In the genomic region with DNA sequence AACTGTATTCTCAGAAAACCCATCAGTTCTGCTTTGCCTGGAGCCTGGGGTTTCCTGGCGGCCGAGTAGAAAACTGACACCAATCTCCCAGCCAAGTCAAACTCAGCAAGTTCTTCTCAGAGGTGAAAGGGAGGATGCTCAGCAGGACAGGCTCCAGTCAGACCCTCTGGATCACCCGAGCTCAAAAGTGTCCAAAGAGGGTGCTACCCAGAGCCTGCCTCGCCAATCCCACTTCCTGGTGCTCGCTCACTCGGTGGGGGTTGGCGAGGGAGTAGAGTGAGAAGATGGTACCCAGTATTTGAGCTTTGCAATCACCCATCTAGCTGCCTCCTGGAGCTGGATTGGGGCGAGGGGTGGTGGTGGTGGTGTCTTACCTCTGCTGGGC, we compare ENCODE assay signal across 10 mouse cellular contexts. TPM values are rescaled to one million over a fixed set of nuclear protein-coding genes. Genes with fewer than 3 reads are reported as not detected.
DNase-seq lines count a peak whose midpoint lies in the region; ATAC-seq lines count a peak whose summit lies in the region.
"Had no signal": no experiment of that assay in that cellular context is flagged by ENCODE, and none has a peak within 500 bp of the region (broad histone marks: within the 10 kb centered on the region; RNA-seq: fewer than 3 reads in every experiment).

No protein-coding gene starts in this region.

- H3K4me3 ChIP-seq in lung, embryonic 15.5 days, result peak overlapping the region; percentile 41; the same call in 1 of the 2 replicates
- no peak overlapping the region for H3K4me3 ChIP-seq in intestine, embryonic 15.5 days (replicated peaks)
- H3K4me3 ChIP-seq in neural tube, embryonic 15.5 days (replicated peaks), result no peak overlapping the region

- no peak for ATAC-seq in lung, embryonic 15.5 days (ENCODE audit: borderline replicate concordance, extremely low read depth, low FRiP score, low TSS enrichment)
- ATAC-seq in intestine, embryonic 15.5 days, result no peak
- no peak for ATAC-seq in neural tube, embryonic 15.5 days (ENCODE audit: low FRiP score)

- intact Hi-C loops in heart, postnatal 25 days (cut with DNase I), result no loop called here

- no peaks in the 10 kb centered on the region for H3K36me3 ChIP-seq in lung, embryonic 15.5 days
- H3K36me3 ChIP-seq in intestine, embryonic 15.5 days, result no peaks in the 10 kb centered on the region
- H3K36me3 ChIP-seq in neural tube, embryonic 15.5 days, result no peaks in the 10 kb centered on the region

- H3K4me1 ChIP-seq in lung, embryonic 15.5 days, result peaks cover 14% of the 10 kb centered on the region
- H3K4me1 ChIP-seq in intestine, embryonic 15.5 days (replicated peaks), result peaks cover 13% of the 10 kb centered on the region
- peaks cover 3% of the 10 kb centered on the region; the same call in 1 of the 2 replicates for H3K4me1 ChIP-seq in neural tube, embryonic 15.5 days

- H3K9me3 ChIP-seq in lung, embryonic 15.5 days, result no peaks in the 10 kb centered on the region
- no peaks in the 10 kb centered on the region for H3K9me3 ChIP-seq in intestine, embryonic 15.5 days
- H3K9me3 ChIP-seq in neural tube, embryonic 15.5 days (replicated peaks), result no peaks in the 10 kb centered on the region

- 38% methylated on average over 8 of the region's 8 CpGs for WGBS in lung, embryonic 15.5 days
- 44% methylated on average over 8 of the region's 8 CpGs for WGBS in intestine, embryonic 15.5 days
- 48% methylated on average over 8 of the region's 8 CpGs for WGBS in neural tube, embryonic 15.5 days

- no peak overlapping the region for H3K27ac ChIP-seq in lung, embryonic 15.5 days
- no peak overlapping the region for H3K27ac ChIP-seq in intestine, embryonic 15.5 days
- H3K27ac ChIP-seq in neural tube, embryonic 15.5 days (replicated peaks), result no peak overlapping the region

- DNase-seq in heart, adult 11 months, result peak; percentile 92
- no peak for DNase-seq in heart, postnatal 25 days (ENCODE audit: low spot score)
- DNase-seq in lung, postnatal 4 days, result no peak
- no peak for DNase-seq in right cerebral cortex, adult 2 months (ENCODE audit: low spot score in 2 of 2)
- no peak for DNase-seq in frontal cortex, postnatal 36 days (ENCODE audit: low spot score in 2 of 2)
- DNase-seq: embryo, embryonic 11 days had no signal

- peak overlapping the region; percentile 58 for H3K4me2 ChIP-seq in lung, embryonic 15.5 days
- 0 out of 2 replicates have a peak overlapping the region, but pooled peaks have one; percentile 4 for H3K4me2 ChIP-seq in intestine, embryonic 15.5 days (replicated peaks)
- H3K4me2 ChIP-seq in neural tube, embryonic 15.5 days, result peak overlapping the region; percentile 45; the same call in 1 of the 2 replicates

- H3K9ac ChIP-seq in lung, embryonic 15.5 days, result no peak overlapping the region; the same call in 1 of the 2 replicates
- no peak overlapping the region for H3K9ac ChIP-seq in intestine, embryonic 15.5 days
- H3K9ac ChIP-seq in neural tube, embryonic 15.5 days (replicated peaks), result no peak overlapping the region

- H3K27me3 ChIP-seq in lung, embryonic 15.5 days, result peaks cover 28% of the 10 kb centered on the region
- peaks cover 24% of the 10 kb centered on the region for H3K27me3 ChIP-seq in intestine, embryonic 15.5 days (replicated peaks)
- peaks cover 59% of the 10 kb centered on the region for H3K27me3 ChIP-seq in neural tube, embryonic 15.5 days (replicated peaks)

RNA-seq across cellular contexts. Expression of gene Fxyd5, which starts 1.3 kb away (rescaled TPM):
- total RNA-seq in heart, postnatal 25 days (2021), result 10 to 100 TPM; 26.1 to 31.0 TPM
- 50.1 TPM in 2 replicates for polyA plus RNA-seq in lung, embryonic 15.5 days (2015; fragmentation: Nextera tagmentation; extraction: Ambion mirVana)
- polyA plus RNA-seq in intestine, embryonic 15.5 days (2015; fragmentation: Nextera tagmentation; extraction: Ambion mirVana), result 21.7 and 29.8 TPM in 2 replicates
- polyA plus RNA-seq in neural tube, embryonic 15.5 days (2015; fragmentation: Nextera tagmentation; extraction: Ambion mirVana), result 22.2 and 27.8 TPM in 2 replicates

RNA-seq across cellular contexts. Expression of gene Fxyd7, which starts 10.3 kb away (rescaled TPM):
- total RNA-seq in heart, postnatal 25 days (2021), result 1 to 10 TPM in 1 of 2 experiments, under 1 TPM in 1; 0.70 to 1.3 TPM
- polyA plus RNA-seq in lung, embryonic 15.5 days (2015; fragmentation: Nextera tagmentation; extraction: Ambion mirVana), result 5.2 and 5.3 TPM in 2 replicates
- 20.3 and 20.7 TPM in 2 replicates for polyA plus RNA-seq in intestine, embryonic 15.5 days (2015; fragmentation: Nextera tagmentation; extraction: Ambion mirVana)
- polyA plus RNA-seq in neural tube, embryonic 15.5 days (2015; fragmentation: Nextera tagmentation; extraction: Ambion mirVana), result 357 and 417 TPM in 2 replicates

RNA-seq across cellular contexts. Expression of gene Fxyd1, which starts 16.0 kb away (rescaled TPM):
- 100 to 1,000 TPM; 861 to 862 TPM for total RNA-seq in heart, postnatal 25 days (2021)
- polyA plus RNA-seq in lung, embryonic 15.5 days (2015; fragmentation: Nextera tagmentation; extraction: Ambion mirVana), result 82.5 and 86.9 TPM in 2 replicates
- 64.5 and 80.1 TPM in 2 replicates for polyA plus RNA-seq in intestine, embryonic 15.5 days (2015; fragmentation: Nextera tagmentation; extraction: Ambion mirVana)
- 26.8 and 36.9 TPM in 2 replicates for polyA plus RNA-seq in neural tube, embryonic 15.5 days (2015; fragmentation: Nextera tagmentation; extraction: Ambion mirVana)

RNA-seq across cellular contexts. Expression of gene Lgi4, which starts 18.1 kb away (rescaled TPM):
- total RNA-seq in heart, postnatal 25 days (2021), result 1 to 10 TPM; 2.6 to 4.8 TPM
- 0.21 and 0.35 TPM in 2 replicates for polyA plus RNA-seq in lung, embryonic 15.5 days (2015; fragmentation: Nextera tagmentation; extraction: Ambion mirVana)
- polyA plus RNA-seq in intestine, embryonic 15.5 days (2015; fragmentation: Nextera tagmentation; extraction: Ambion mirVana), result 1.5 TPM in 2 replicates
- 1.3 and 1.7 TPM in 2 replicates for polyA plus RNA-seq in neural tube, embryonic 15.5 days (2015; fragmentation: Nextera tagmentation; extraction: Ambion mirVana)

RNA-seq across cellular contexts. Expression of gene Fxyd3, which starts 35.5 kb away (rescaled TPM):
- total RNA-seq in heart, postnatal 25 days (2021), result 1 to 10 TPM; 3.1 to 3.8 TPM
- polyA plus RNA-seq in lung, embryonic 15.5 days (2015; fragmentation: Nextera tagmentation; extraction: Ambion mirVana), result 50.1 and 54.3 TPM in 2 replicates
- polyA plus RNA-seq in intestine, embryonic 15.5 days (2015; fragmentation: Nextera tagmentation; extraction: Ambion mirVana), result 70.8 and 77.4 TPM in 2 replicates
- polyA plus RNA-seq in neural tube, embryonic 15.5 days (2015; fragmentation: Nextera tagmentation; extraction: Ambion mirVana), result 0.79 and 14.6 TPM in 2 replicates
- total RNA-seq: left cerebral cortex, postnatal 10 days had no signal

Comparison
In these comparisons a context has a peak if more than half of its experiments do, and no peak if none do; other contexts are left out.
1. H3K4me2 ChIP-seq: peak in every context shown above with its lines; median percentile 58 in lung, embryonic 15.5 days; 45 in neural tube, embryonic 15.5 days; 4 in intestine, embryonic 15.5 days.
2. RNA of gene Fxyd7, which starts 10.3 kb away (polyA plus RNA-seq): 357 to 417 TPM in neural tube, embryonic 15.5 days; 20.3 to 20.7 TPM in intestine, embryonic 15.5 days and 5.2 to 5.3 TPM in lung, embryonic 15.5 days; every median in the first group is over 10 times any median in the second.